Mouse (Mus musculus) ZHBTc4 (cell line): ENCODE measurements around the gene Pcsk7.

Experiments used
- DNase-seq: peaks from one replicate; pipeline ENCODE4 v3.0.0-alpha.2; 2011; ENCODE audit warnings: low read depth, low spot score

Gene Pcsk7

DNA sequence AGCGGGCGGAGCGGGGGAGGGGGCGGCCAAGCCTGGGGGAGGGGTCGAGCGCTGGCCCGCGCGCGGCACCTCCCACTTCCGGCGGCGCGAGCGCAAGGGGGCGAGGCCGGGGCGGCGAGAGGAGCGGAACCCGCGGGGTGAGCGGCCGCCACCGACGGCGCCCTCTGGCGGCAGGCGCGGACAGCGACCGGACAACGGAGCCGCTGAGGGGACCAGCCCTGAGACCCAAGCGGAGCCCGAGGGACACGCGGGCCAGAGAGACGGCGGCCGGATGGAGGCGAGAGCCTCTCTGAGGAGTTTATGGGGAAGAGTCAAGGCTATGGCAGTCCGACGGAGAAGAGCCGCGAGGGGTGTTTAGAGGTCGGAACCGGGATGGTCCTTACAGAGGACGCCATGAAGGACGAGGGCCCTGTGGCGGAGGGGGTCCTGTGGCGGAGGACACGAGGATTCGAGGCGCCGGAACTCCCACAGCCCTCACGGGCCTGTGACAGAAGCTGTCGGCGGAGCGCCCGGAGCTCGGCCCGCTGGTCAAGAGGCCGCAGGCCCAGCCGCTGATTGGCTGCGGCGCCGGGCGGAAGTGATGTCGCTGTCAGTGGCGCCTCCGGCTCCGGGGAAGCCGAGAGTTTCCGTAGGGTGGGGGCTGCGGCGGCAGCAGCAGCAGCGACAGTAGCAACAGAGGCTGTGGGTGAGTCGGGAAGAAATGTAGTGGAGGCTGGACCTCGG lies at the start of gene Pcsk7, which contains the start of gene Rnf214:
Gene Pcsk7, plus strand, starts transcription at position 143 of the 723 bp plus-strand sequence.
Gene Rnf214, minus strand, starts transcription at position 557 of the 723 bp plus-strand sequence.
- peak; percentile 92 for DNase-seq

DNA sequence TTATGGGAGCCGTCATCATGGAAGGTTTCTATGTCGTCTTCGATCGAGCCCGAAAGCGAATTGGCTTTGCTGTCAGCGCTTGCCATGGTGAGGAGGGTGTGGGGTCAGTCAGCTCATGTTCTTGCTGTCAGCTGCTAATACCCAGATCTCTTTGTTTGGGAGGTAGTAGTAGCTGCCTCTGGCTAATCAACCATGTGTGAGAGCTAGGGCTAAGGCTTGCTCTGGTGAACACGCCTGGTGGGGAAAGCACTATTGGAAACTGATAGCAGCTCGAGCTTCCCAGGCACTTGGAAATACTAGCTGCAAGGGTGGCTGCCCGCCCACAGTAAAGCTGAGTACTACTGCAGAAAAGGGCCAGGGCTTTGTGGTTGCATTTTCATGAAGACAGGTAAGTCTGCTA lies 46.9 kb upstream of the Pcsk7 start:
- DNase-seq, result no peak

DNA sequence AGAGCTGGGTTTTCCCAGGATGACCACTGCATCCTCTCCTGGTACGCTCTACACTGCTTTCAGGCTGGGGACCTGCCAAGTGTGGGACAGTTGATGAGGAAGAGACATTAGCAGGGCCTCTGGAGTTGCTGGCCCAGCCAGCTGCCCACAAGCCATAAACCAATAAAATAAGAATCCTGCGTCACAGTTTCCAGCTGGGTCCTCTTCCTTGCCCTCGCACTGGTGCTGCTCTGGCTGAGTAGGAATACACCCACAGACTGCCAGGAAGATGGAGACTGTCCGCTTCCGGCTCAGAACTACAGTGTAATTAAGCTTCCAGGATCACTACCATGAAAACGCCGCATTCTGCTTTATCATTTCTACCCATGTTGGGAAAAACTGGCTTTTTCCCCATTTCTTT lies 44.5 kb upstream of the Pcsk7 start:
- no peak for DNase-seq

DNA sequence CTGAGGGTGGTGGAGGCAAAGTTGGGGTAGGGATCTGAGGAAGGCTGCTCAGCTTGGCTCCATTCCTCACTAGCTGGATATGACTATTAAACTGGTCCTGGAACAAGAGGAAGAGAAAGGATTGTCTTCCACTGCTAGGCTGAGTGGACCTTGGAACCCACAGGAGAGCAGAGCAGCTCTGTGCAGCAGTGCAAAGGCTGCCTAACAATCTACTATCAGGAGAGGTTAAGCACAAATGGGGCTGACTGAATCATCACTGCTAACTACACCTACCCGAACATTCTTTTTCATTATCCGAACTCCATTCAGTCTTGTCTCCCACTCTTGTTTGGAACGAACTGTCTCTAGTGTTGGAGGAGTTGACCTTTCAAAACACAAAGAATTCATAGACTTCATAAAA lies 37.1 kb upstream of the Pcsk7 start:
- no peak for DNase-seq

DNA sequence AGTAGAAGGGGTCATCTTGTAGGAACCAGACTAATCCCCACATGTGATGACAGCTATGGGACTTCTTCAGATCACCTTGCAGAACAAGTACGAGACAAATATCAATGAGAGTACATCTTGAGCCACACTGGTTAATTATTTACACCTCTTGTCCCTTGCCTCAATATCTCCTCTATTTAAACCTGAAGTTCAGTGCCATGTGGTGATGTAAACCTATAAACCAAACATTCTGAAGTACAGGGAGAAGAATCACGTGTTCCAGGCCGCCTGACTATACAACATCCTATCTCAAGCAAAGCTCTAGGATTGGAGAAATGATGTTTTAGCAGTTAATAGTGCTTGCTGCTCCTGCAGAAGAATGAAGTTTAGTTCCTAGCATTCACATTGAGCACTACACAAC lies 36.0 kb upstream of the Pcsk7 start:
- DNase-seq, result no peak

DNA sequence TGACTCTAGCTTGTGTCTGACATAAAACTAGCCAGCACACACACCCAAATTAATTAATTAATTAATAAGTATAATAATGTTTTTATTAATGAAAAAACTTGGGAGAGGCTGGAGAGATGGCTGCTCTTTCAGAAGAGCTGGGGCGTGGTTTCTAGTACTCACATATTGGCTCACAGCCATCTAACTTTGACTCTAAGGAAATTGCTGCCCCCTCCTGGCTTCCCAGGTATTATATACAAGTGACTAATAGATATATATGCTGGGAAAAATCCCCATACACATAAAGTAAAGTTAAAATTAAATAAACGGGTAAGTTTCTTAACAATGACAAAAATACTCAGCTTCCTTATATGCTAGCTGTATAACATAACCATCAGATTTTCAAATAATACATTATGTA lies 28.4 kb upstream of the Pcsk7 start:
- peak; percentile 23 for DNase-seq

DNA sequence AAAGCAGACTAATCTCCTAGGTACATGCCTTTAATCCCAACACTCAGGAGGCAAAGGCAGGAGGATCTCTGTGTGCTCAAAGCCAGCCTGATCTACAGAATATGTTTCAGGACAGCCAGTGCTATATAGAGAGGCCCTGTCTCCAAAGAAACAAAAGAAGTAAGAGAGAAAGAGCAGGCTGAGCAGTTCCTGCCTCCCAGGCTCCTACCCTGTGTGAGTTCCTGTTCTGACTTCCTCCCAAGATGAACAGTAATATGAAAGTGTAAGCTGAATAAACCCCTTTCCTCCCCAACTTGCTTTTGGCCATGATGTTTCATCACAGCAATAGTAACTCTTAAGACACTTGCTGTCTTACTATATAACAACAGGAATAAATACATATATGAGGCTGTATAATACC lies 12.6 kb upstream of the Pcsk7 start:
- no peak for DNase-seq

DNA sequence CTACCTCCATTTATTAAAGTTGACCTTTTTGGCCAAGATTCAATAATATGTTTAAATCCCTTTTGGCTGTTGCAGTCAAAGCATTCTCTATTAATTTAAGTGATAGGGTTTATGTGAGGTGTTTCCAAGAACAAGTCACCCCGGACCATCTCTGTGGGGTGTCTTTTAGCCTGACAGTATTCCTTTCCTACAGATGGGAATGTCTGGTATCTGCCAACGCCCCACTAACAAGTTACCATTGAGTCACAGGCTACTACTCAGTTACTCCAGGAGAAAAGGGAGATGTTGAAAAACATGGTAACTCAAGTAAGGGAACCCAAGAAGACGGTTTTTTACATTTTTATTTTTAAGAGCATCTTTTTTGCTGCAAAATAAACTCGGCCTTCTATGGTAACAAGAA lies 1.1 kb upstream of the Pcsk7 start:
- peak; percentile 56 for DNase-seq

DNA sequence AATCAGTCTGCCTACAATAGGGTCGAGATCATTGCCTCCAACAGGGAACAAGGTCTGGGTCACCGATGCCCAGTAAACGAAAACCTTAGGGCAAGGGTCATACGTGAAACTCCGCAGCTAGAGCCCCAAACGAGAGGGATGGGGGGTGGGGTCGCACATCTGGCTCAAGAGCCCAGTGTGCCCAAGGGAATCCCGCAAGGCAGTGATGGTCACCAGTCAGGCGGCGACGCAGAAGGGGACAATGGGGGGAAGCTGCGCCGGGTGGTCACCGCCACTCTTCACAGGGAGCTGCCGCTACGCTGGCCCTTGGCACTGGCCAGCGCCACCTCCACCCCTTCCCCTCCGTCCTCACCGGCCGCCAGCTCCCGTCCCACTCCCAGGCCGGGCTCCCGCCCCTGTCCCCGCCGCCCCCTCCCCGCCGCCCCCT lies 473 bp upstream of the Pcsk7 start:
- peak; percentile 46 for DNase-seq

DNA sequence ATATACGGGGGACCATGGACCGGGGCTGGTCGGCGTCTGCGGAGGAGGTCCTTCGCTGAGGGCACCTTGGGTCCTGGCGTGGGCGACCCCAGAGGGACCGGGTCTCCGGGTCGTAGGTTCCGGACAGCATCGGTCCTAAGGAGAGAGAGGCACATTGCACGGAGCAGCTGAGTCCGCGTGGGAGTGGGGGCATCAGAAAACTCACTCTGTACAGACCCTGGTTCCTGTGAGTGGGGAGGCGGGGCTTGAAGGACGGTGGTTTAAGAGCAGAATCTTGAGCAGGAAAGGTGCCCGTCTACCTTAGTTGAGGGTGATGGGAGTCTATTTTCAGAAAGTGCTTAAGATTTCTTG lies 756 bp downstream of the Pcsk7 start:
- no peak for DNase-seq

DNA sequence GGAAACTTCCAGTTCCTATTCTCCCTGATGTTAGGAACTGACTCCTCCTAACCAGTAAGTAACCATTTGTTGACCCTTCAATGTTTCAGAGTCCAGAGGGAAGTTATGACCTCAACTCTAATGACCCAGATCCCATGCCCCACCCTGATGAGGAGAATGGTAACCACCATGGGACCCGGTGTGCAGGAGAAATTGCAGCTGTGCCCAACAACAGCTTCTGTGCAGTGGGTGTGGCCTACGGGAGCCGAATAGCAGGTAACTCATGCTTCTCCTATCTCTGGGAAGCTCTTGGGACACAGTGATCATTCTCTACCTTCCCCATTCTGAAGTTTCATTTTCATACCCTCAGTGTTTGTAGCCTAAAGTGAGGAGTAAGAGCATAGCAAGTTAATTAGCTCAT lies 4.7 kb downstream of the Pcsk7 start:
- DNase-seq, result no peak

DNA sequence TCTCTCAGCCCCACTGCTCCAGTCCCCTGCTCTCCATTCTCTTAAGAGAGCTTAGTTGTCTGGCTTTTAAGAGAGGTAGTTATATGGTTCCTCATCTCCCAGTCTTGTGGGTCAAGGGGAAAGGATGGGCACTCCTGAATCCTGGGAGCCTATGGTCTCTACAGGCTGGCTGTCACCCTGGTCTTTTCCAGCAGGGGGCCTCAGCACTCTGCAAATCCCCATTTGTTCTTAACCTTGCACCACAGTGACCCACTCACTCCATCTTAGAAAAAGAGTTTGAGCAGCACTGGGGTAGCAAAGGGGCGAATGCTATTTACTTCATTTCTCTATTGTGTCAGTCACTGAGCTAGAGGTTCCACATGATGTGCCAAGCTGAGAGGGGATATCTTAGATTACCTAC lies 5.4 kb downstream of the Pcsk7 start:
- DNase-seq, result peak; percentile 60

DNA sequence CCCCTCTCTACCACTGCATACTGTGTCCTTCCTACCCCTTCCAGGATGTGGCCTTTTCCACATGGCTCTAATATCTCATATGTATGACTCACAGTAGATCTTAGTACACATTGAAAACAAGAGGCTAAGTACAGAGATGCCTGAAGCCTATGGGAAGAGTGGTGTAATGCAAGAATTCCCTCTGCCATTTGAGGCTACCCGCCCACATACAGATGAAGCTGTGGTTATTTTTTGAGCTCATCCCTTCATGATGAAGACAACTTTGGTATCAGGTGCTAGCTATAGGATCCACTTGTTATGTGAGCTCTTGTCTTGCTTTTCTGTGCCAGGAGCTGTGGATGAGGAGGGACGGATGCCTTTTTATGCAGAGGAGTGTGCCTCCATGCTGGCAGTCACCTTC lies 9.4 kb downstream of the Pcsk7 start:
- no peak for DNase-seq

DNA sequence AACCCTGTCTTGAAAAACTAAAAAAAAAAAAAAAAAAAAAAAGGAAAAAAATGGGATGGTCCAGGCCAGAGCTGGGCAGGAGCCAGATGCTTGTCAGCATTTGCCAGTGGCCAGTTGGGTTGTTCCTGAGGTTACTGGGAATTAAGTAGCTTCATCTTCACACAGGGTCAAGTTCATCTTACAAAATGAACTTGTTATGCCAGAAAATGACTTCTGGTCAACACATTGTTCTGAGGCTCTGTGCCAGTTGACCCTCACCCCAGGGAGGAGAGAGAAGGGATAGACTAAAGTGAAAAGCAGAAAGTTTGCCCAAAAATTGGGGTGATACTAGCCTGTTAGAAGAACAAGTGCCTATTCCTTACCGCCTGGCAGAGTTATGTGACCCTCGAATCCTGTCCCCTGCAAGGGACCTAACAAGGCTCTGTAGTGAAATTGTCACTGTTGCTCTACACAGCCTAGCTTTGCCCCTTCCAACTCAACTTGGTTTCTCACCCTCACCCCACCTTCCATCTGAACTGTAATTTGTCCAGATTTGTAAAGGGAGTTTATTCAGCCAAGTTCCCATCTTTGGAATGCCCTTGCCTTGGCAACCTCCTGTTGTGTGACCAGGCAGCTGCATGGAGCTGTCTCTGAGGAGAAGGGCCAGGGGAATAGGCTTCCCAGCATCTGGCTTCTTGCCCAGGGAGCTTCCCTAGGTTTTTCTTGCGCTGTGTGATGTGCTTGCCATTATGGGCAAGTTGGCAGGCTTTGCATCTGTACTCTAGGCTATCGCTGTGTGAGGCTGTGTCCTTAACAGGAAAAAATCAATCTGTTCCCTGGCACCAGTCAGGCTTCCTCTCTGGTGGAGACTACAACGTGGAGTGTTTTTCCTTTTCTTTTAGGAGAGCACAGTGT lies 11.0 kb downstream of the Pcsk7 start:
- no peak for DNase-seq

DNA sequence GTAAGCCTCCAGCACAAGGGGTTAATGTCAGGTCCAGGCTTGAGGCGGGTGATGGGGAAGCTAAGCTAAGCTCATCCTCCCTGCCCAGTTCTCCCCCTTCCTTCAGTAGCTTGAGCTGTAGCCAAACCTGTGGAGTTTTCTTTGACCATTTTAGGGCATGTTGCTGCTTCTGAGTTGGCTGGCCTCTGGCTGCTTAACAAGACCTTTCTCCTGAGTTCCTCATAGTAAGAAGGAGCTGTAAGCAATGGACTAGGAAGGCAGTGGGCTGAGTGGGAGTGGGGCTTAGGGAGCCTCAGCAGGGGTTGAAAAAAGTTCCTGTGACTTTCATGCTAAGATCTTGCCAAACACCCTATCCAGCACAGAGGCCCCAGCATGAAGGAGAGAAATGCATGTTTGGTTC lies 13.6 kb downstream of the Pcsk7 start:
- no peak for DNase-seq

DNA sequence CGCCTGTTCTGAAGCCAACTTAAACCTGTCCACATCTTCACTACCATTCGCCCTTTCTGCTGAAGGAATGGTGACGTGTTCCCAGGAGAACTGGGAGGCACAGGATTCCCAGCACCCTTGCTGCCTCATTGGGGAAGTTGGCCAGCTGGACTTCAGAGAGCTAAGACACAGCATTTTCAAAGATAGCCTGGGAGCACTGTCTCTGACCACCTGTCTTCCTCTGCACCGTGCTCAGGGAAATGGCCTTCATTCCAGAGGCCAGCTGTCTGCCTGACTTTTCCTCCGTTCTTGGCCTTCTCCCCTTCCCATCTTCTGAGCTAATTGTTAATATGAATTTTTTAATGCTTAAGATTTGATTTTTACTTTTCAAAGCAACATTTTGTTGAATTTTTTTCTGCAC lies 23.0 kb downstream of the Pcsk7 start:
- DNase-seq, result no peak

DNA sequence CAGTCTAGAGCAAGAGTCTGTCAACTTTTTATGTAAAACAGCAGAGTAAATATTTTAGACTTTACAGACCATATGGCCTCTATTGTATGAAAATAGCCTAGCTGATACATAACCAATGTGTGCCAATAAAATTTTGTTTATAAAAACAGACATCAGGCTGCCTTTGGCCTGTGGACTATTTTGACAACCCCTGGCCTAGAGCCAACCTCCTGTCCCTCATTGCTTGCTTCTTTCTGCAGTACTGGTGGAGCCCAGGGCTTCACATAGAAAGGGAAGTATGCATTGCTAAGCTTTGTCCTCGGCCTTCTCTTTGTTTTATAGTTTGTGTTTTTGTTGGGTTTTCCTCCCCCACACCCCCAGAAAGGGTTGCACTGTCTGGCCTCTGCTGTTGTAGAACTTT lies 25.7 kb downstream of the Pcsk7 start:
- DNase-seq, result no peak

DNA sequence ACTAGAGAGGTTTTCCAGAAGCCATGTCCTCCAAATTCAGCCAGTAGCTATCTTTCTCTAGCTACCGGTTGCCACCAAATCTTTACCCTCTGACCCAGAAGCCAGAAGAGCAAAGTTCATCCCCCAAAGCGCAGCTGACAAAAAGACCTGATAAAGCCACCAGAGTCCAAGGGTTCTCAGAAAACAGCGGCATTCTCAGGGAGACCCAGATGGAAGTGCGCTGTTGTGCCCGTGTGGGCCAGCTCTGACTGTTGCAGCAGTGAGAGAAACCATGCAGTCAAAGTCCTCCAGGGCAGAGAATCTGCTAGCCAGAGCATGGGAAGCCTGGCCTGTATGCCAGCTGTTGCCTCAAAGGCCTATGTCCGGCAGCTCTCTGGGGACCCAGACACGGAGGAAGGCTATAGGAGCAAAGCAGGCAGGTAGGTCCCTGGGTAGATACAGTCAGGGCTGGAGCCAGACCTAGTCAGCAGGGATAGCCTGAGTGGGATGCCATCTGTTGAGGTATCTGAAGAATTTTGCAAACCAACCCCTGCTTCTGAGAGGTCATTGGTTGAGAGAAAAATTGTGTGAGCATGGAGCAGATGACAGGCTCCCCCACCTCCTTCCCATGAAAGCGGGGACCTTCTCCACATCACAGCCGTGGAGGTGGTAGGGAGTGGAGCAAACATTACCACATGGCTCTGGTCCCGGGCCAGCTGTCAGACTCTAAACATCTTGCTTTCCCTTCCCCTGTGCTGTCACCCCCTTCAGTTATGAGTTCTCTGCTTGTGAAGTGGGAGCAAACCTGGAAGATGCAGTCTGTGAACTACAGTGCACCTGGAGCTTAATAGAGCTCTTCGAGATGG lies 26.5 kb downstream of the Pcsk7 start:
- no peak for DNase-seq

DNA sequence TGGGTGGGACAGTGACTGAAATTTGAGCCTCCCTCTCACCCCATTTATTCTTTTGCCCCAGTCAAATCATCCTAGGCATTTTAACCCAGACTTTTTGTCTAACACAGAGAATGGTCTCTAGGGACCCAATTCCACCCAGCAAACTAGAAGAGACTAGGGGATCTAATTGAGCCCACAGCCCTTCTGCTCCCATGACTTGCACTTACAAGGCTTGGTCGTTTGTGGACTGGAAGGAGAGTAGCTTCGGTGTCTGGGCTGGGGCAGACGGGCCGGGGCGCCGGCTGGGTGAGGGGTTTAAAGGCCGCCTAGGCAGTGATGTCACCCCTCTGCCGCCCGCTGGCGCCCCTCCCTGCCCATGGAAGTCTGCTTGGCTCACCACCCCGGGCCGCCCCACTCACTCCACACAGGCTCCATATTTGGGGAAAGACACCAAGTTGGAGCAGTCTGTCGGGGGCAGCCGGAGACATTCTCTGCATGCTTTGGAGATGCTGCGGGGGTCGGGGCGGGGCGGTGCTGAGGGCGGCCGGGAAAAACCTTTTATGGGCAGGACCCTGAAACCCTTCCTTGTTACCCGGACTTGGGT lies 29.4 kb downstream of the Pcsk7 start, which contains the start of gene Tagln:
Gene Tagln, minus strand, starts transcription at position 431 of the 583 bp plus-strand sequence.
- DNase-seq, result peak; percentile 36

DNA sequence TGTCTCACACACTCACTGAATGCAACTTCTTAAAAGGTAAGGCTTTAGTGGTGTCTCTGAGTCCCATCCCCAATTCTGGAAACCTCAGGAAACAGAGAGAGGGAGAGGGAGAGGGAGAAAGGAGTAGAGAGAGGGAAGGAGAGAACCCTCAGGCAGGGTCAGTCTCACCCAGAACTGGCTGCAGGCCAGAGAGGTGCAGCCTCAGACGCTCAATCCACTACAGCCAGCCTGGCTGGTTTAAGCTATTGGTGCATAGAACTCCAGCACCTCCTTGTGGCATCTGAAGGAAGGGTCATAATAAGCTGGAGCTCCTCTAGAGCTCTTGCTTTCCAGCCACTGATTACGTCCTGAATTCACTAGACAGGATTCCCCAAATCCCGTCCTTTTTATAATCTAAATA lies 30.6 kb downstream of the Pcsk7 start:
- DNase-seq, result peak; percentile 80

DNA sequence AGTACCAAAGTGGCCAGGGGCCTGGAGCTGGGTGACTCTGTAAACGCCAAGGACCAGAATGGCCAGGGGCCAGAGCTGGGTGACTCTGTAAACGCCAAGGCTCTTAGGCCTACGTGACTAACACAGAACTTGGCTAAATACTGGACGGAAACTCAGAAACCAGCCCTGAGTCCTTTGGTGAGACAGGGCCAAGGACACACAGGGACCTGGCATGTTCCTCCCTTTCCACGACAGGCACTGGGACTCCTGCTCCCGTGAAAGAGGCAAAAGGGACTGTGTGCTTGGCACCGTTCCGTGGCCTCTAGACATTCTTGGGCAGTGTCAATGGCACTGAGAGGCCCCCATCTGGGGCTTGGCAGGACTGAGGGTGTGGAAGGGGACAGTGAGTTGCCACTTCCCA lies 31.8 kb downstream of the Pcsk7 start:
- DNase-seq, result no peak
